Mouse (Mus musculus) stomach, embryonic 15.5 days (tissue): Measurements from ENCODE around the gene Aup1. TPM values are rescaled to one million over a fixed set of nuclear protein-coding genes. Genes with fewer than 3 reads are reported as not detected.

Source experiments
- ATAC-seq: fragments of 200-750 bp; cut with Nextera tagmentation; 2 replicates; pipeline ENCODE4 v1.8.0; 2017; ENCODE audit warnings: low read depth, moderate number of reproducible peaks, moderate TSS enrichment; ENCODE audit not compliant: insufficient read depth, low FRiP score
- H3K27ac ChIP-seq: fragments of 300-500 bp; sonication (generic); 2 replicates; pipeline ENCODE4 v1.5.1; 2015; ENCODE audit warnings: mild to moderate bottlenecking, inconsistent platforms
- H3K27me3 ChIP-seq: fragments of 300-500 bp; sonication (generic); replicated peaks from 2 replicates; pipeline ENCODE4 v1.6.1; 2015; ENCODE audit warnings: inconsistent platforms
- H3K36me3 ChIP-seq: fragments of 300-500 bp; sonication (generic); 2 replicates; pipeline ENCODE4 v1.6.1; 2015; ENCODE audit warnings: inconsistent platforms
- H3K4me1 ChIP-seq: fragments of 300-500 bp; sonication (generic); 2 replicates; pipeline ENCODE4 v1.6.1; 2015; ENCODE audit warnings: inconsistent platforms
- H3K4me2 ChIP-seq: fragments of 300-500 bp; sonication (generic); 2 replicates; pipeline ENCODE4 v1.6.1; 2015; ENCODE audit warnings: mild to moderate bottlenecking, inconsistent platforms
- H3K4me3 ChIP-seq: fragments of 300-500 bp; sonication (generic); replicated peaks from 2 replicates; pipeline ENCODE4 v1.5.1; 2015; ENCODE audit warnings: inconsistent platforms
- H3K9ac ChIP-seq: fragments of 300-500 bp; sonication (generic); 2 replicates; pipeline ENCODE4 v1.6.1; 2015; ENCODE audit warnings: inconsistent platforms
- H3K9me3 ChIP-seq: fragments of 300-500 bp; sonication (generic); 2 replicates; pipeline ENCODE4 v1.6.1; 2016; ENCODE audit warnings: inconsistent platforms
- WGBS: fragments of 180-500 bp; shearing (Covaris S2); methylation state at CpG from one replicate; pipeline ENCODE4 v1.1.7; 2015; 5-methylcytosine and 5-hydroxymethylcytosine counted together
- polyA plus RNA-seq: library from polyadenylated mRNA; unstranded; fragments of >200 nt; fragmentation: Nextera tagmentation; extraction: Ambion mirVana; gene quantifications from 2 replicates; pipeline ENCODE4 v1.2.1, GENCODE M21; 2015

The Aup1 gene
- polyA plus RNA-seq, 1 experiment from 2014 or later, result 212 TPM

DNA sequence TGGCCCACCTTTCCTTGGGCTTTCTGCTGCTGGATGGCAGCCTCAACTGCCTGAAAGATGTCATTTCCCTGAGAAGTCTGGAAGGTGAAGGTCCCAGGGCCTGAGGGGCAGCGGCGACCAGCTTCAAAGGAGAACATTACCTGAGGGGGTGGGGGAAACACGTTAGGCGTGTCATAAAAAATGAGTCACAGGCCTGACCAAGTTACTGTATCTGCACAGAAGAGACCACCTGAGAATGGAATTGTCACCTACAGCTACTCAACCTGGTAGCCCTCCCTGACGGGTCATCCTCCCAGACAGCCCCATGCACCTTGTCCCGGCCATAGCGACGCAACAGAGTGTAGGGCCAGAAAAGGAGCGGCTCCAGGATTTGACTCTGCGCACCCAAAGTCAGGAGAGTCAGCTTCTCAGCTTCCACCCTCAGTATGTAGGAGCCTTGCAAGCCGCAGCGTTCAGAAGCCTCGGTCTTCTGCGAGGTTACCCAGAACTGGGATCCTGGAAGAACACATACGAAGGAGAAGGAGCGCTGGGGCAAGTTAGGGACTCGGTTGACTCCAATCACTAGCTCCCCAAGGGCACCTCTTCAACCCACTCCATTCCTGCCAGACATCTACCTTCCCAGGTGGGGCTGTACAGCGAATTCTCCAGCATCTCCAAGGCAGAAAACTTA is 22.3 kb upstream of the Aup1 start:
- Histone ChIP-seq H3K4me1 (peaks cover 23% of the 10 kb centered on the region), H3K4me2 (peak overlapping the region; percentile 71), H3K27me3 (peaks cover 7% of the 10 kb centered on the region; the same call in 1 of the 2 replicates), H3K9me3 (no peaks in the 10 kb centered on the region), H3K36me3 (no peaks in the 10 kb centered on the region), H3K4me3 (peak overlapping the region; percentile 58), H3K27ac (no peak overlapping the region), H3K9ac (no peak overlapping the region)
- WGBS, result 43% methylated on average over 18 of the region's 18 CpGs
- no peak for ATAC-seq

DNA sequence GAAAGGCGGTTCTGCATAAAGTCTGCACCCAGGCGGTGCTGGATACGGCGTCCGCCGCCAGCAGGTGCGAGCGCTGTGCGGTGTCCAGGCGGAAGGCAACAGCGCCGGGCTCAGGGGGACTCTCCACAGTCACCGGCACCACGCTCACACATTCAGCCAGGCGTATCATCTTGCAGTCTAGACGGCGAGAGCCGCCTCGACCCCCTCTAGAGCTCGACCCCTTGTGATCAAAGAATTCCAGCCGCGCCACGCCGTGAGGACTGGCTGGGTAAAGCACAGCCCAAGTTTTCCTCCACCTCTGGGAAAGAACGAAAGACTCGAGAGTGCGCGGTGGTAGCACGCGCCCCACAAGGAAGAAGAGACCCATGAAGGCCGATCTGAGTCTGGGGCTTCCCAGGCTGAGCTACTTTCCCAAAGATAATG is 21.5 kb upstream of the Aup1 start:
- H3K9ac ChIP-seq, result peak overlapping the region; percentile 45
- no peaks in the 10 kb centered on the region for H3K36me3 ChIP-seq
- peak overlapping the region; percentile 71 for H3K4me2 ChIP-seq
- H3K27ac ChIP-seq, result peak overlapping the region; percentile 87
- H3K4me1 ChIP-seq, result peaks cover 23% of the 10 kb centered on the region
- H3K4me3 ChIP-seq, result peak overlapping the region; percentile 58
- 0% methylated on average over 31 of the region's 31 CpGs for WGBS
- peaks cover 7% of the 10 kb centered on the region; the same call in 1 of the 2 replicates for H3K27me3 ChIP-seq
- peak; percentile 41 for ATAC-seq
- H3K9me3 ChIP-seq, result no peaks in the 10 kb centered on the region

DNA sequence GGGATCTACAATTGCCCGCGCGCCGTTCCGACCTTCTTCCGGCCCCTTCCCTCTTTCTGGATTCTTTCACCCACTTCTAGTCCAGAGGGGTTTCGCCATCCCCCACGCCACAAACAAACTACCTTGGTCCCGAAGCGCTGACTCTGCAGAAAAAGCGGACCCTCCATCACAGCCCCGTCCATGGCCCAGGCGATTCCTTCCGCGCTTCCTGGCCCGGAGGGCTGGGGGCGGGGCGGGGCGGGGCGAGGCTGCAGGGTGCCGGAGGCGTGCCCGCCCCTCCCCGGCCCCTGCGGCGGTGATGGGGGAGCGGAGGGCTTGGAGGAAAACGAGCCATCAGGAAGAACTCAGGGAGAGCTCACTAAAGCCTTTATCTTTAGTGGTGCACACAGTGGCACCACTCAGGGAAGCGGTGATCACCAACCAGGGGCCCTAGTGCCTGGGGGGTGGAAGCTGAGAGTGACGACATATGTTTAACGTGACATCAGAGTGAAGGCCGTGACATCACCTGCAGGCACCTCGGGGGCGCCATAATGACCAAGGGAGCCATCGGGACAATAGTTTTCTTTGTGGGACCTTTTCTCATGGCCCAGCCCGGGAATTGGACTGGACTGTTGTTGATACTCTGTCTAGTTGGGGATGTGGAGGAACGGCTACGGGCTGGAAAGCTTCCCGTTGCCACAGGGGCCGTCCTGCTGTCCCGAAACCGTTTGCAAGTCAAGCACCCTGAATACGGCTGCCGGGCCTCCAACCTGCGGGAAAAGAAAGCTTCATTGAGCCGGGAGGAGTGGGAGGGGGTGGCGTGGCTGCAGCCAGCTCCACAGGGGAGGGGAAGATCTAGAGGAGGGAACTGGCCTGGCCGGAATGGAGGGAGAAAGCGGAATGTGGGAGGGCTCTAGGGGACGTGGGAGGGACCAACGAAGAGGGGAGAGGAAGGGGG is 20.8 kb upstream of the Aup1 start, which contains the start of the genes Dok1 and Loxl3:
Gene Dok1 (minus strand): TSS at position 223 of the 937 bp plus-strand sequence.
Gene Loxl3 (plus strand): TSS at position 925 of the 937 bp plus-strand sequence.
- peak within 1 kb of the TSS; percentile 71 for H3K4me2 ChIP-seq
- ATAC-seq, result peak; percentile 87
- H3K4me3 ChIP-seq, result peak within 1 kb of the TSS; percentile 58

DNA sequence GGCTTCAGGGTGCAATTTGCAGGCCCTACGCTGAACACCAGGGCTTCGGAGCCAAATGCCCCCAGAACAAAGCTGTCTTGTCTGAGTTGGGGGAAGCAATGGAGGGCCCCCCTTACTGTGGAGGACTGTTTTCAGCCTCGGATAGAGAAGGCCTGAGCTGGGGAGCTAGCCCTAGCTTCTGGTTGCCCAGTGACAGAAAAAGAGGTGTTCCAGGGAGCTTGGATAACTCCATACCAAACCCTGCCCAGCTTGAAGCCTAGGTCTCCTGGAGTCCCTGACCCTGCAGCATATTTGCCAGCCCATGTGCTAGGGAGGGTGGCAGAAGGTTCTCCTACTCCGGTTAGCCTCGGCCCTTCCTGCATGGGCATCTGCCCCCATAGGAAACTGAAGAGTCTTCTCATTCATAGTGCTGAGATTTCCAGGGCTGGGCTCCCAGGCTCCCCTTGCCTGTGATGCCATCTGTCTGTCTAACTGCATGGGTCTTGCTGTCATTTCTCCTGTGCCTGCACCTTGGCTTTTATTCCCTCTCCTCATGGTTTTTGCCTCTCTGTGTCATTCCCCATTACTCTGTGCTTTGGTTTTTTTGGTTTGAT is 19.8 kb upstream of the Aup1 start:
- Histone ChIP-seq H3K4me3 (peak overlapping the region; percentile 58), H3K36me3 (no peaks in the 10 kb centered on the region), H3K27me3 (peaks cover 7% of the 10 kb centered on the region; the same call in 1 of the 2 replicates), H3K4me2 (peak overlapping the region; percentile 71), H3K9ac (no peak overlapping the region; the same call in 1 of the 2 replicates), H3K4me1 (peaks cover 32% of the 10 kb centered on the region), H3K27ac (peak overlapping the region; percentile 87), H3K9me3 (no peaks in the 10 kb centered on the region)
- ATAC-seq, result no peak
- 29% methylated on average over 5 of the region's 5 CpGs for WGBS

More for the DNA sequence above, 20.8 kb upstream of the Aup1 start, which contains the start of the genes Dok1 and Loxl3:
- peak within 1 kb of the TSS; percentile 87 for H3K27ac ChIP-seq
- under 1% methylated on average over 51 of the region's 51 CpGs for WGBS
- H3K9ac ChIP-seq, result peak within 1 kb of the TSS; percentile 45
- peaks cover 7% of the 10 kb centered on the region; the same call in 1 of the 2 replicates for H3K27me3 ChIP-seq
- no peaks in the 10 kb centered on the region for H3K36me3 ChIP-seq
- peaks cover 27% of the 10 kb centered on the region for H3K4me1 ChIP-seq
- no peaks in the 10 kb centered on the region for H3K9me3 ChIP-seq

DNA sequence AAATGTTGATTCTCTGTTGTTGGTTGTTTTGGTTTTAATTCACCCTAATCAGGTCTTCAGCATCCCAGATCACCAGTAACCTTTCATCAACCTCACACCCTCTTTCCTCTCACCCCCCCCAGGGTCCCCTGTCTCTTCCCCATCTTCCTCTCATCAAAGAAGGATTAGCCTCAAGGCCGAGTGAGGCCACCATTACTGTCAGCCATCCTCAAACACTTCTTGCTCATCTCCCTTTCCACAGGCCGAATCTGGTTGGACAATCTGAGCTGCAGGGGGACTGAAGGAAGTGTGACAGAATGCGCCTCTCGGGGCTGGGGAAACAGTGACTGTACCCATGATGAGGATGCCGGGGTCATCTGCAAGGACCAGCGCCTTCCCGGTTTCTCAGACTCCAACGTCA is 17.1 kb upstream of the Aup1 start:
- H3K4me2 ChIP-seq, result no peak overlapping the region
- ATAC-seq, result no peak
- no peak overlapping the region for H3K4me3 ChIP-seq
- H3K4me1 ChIP-seq, result peaks cover 29% of the 10 kb centered on the region
- WGBS, result 73% methylated on average over 8 of the region's 8 CpGs
- H3K9me3 ChIP-seq, result no peaks in the 10 kb centered on the region
- H3K9ac ChIP-seq, result no peak overlapping the region
- H3K36me3 ChIP-seq, result no peaks in the 10 kb centered on the region
- H3K27ac ChIP-seq, result no peak overlapping the region
- no peaks in the 10 kb centered on the region for H3K27me3 ChIP-seq

DNA sequence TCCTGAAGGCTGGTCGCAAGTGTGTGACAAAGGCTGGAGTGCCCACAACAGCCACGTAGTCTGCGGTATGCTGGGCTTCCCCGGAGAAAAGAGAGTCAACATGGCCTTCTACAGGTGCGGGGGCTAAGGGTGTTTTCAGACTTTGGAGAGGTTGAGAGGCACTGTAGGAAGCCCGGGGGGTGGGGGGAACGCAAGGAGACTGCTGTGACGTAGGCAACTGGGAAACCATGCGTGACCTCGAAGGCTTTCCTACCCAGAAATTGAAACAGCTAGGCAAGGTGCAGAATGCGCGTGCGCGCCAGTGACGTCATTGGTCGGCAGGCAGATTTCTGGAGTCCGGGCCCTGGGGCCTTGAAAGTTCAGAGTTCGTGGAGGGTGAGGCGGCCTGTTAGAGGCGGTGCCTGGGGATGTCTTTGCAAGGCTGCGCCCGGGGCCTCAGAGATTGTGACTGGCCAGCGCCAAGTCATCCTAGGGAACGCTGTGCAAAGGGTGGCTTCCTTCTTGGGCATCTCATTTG is 15.8 kb upstream of the Aup1 start:
- H3K9ac ChIP-seq, result no peak overlapping the region
- 19% methylated on average over 24 of the region's 24 CpGs for WGBS
- ATAC-seq, result peak; percentile 86

DNA sequence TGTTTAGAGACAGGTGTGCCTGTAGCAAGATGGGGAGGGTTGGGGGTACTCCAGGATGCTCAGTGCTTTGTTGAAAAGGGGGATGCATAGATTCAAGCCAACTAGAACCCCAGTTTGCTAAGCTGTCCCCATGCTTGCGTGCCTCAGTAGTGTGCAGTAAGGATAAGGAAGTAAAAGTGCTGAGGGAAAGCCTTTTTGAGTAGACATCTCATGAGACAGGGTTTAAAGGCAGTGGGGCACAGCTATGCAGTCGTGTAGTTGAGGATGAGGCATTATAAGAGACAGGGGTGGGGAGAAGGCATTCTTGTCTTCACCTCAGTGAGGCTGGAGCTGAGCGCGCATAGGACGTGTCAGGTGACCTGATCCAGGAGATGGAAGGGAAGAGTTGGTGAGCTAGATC is 13.7 kb upstream of the Aup1 start:
- no peaks in the 10 kb centered on the region for H3K27me3 ChIP-seq
- no peak overlapping the region for H3K4me3 ChIP-seq
- no peak overlapping the region for H3K9ac ChIP-seq
- ATAC-seq, result no peak
- 85% methylated on average over 5 of the region's 5 CpGs for WGBS
- no peaks in the 10 kb centered on the region for H3K9me3 ChIP-seq
- H3K36me3 ChIP-seq, result no peaks in the 10 kb centered on the region
- H3K27ac ChIP-seq, result no peak overlapping the region
- H3K4me1 ChIP-seq, result peaks cover 13% of the 10 kb centered on the region
- H3K4me2 ChIP-seq, result no peak overlapping the region

More for the DNA sequence above, 15.8 kb upstream of the Aup1 start:
- Histone ChIP-seq H3K4me3 (peak overlapping the region; percentile 19), H3K9me3 (no peaks in the 10 kb centered on the region), H3K4me1 (peaks cover 25% of the 10 kb centered on the region), H3K27ac (peak overlapping the region; percentile 4; the same call in 1 of the 2 replicates), H3K36me3 (no peaks in the 10 kb centered on the region), H3K27me3 (no peaks in the 10 kb centered on the region), H3K4me2 (peak overlapping the region; percentile 51)

DNA sequence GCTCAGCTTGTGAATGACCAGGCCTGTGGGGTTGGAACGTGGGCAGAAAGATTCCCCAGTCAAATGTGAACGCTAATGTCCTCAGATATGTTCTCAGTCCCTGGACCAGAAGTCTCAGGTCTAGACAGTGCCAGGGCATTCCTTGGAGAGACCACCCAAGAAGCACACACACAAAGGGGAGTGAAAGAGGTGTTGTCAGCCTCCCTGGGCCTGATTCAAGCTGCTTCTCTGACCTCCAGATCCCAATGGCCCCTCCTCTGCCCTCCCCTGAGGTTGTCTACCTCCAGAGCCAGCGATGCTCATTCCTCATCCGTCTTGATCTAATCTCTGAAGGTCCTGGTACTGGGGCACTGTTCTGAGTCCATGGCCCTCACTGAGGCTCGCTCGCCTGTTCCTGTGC is 10.8 kb upstream of the Aup1 start:
- peaks cover 4% of the 10 kb centered on the region for H3K4me1 ChIP-seq
- 58% methylated on average over 6 of the region's 6 CpGs for WGBS
- no peak overlapping the region for H3K27ac ChIP-seq
- H3K4me3 ChIP-seq, result no peak overlapping the region
- H3K36me3 ChIP-seq, result no peaks in the 10 kb centered on the region
- H3K4me2 ChIP-seq, result no peak overlapping the region
- H3K27me3 ChIP-seq, result no peaks in the 10 kb centered on the region
- no peak for ATAC-seq
- no peaks in the 10 kb centered on the region for H3K9me3 ChIP-seq
- H3K9ac ChIP-seq, result no peak overlapping the region

DNA sequence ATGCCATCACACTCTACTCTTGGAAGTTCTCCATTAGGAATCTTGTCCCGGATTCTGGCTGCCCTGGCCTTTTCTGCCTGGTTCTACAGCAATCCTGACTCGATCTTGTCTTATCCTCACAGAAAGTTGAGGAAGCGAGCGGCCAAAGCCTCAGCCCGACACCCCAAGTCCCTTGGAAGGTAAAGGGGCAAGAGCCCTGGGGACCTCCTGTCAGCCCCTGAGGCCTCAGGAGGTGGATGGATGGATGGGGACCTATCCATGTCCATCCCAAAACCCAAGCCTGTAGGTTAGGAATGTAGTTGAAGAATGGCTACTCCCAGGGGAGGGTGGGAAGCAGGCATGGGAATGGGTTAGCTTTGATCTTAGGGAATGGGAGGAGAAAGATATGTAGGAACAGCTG is 10.3 kb upstream of the Aup1 start:
- Histone ChIP-seq H3K4me1 (no peaks in the 10 kb centered on the region), H3K36me3 (no peaks in the 10 kb centered on the region), H3K27me3 (no peaks in the 10 kb centered on the region), H3K27ac (no peak overlapping the region), H3K4me3 (no peak overlapping the region), H3K9ac (no peak overlapping the region), H3K4me2 (no peak overlapping the region), H3K9me3 (no peaks in the 10 kb centered on the region)
- WGBS, result 87% methylated on average over 5 of the region's 5 CpGs
- no peak for ATAC-seq

DNA sequence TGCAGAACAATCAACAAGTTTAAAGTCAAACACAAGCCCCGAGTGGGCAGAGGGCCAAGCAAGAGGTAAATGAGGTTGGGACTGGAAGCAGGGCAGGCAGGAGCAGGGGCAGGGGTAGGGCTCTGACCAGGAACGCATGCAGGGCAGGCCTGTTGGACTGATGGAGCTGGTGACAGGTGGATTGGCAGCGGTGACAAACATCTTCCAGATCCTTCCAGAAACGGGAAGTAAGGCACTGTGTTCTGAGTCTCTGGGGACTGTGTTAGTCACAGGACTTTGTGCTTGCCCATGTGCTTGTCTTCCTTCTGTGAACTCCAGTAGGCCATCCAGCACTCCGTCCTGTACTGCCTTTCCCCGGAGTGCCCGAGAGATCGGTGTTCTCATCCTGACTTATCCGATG is 9.6 kb upstream of the Aup1 start:
- Histone ChIP-seq H3K4me1 (no peaks in the 10 kb centered on the region), H3K27ac (no peak overlapping the region), H3K9me3 (no peaks in the 10 kb centered on the region), H3K9ac (no peak overlapping the region), H3K4me3 (no peak overlapping the region), H3K27me3 (no peaks in the 10 kb centered on the region), H3K4me2 (no peak overlapping the region), H3K36me3 (no peaks in the 10 kb centered on the region)
- WGBS, result 67% methylated on average over 9 of the region's 9 CpGs
- no peak for ATAC-seq

DNA sequence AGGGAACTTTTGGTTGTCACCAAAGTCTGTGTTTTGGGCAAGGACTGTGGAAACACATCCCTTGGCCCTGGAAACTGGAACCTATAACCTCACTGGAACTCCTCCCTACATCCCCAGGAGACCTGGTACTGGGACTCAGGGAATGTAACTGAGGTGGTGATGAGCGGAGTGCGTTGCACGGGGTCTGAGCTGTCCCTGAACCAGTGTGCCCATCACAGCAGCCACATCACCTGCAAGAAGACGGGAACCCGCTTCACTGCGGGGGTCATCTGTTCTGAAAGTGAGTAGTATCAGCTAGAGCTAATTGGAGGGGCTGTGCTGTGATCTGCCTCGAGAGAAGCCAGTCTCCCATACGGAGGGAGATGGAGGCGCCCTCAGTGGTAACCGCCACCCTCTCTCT is 5.0 kb upstream of the Aup1 start:
- no peak overlapping the region for H3K27ac ChIP-seq
- no peak overlapping the region for H3K4me3 ChIP-seq
- H3K4me2 ChIP-seq, result no peak overlapping the region
- no peaks in the 10 kb centered on the region for H3K27me3 ChIP-seq
- 73% methylated on average over 10 of the region's 10 CpGs for WGBS
- ATAC-seq, result no peak
- H3K36me3 ChIP-seq, result peaks cover 12% of the 10 kb centered on the region
- no peak overlapping the region for H3K9ac ChIP-seq
- H3K9me3 ChIP-seq, result no peaks in the 10 kb centered on the region
- peaks cover 13% of the 10 kb centered on the region for H3K4me1 ChIP-seq
